Mouse (Mus musculus) monocyte, adult 5-6 weeks (primary cell): ENCODE results near the gene Saal1. TPM values are rescaled to one million over a fixed set of nuclear protein-coding genes. Genes with fewer than 3 reads are reported as not detected.
A peak's percentile ranks its signal among the peaks of the same experiment; 100 is the strongest.

Experiments
- ATAC-seq: fragments of 153-309, 156-312 bp; replicated peaks from 2 replicates; pipeline ENCODE4 v1.8.0; 2017; ENCODE audit warnings: mild to moderate bottlenecking; ENCODE audit not compliant: low TSS enrichment, insufficient number of reproducible peaks, severe bottlenecking, poor library complexity, low FRiP score
- total RNA-seq: library from RNA; stranded (forward); fragments of 200-1000, 200-491, 200-594 nt; gene quantifications from 3 replicates; pipeline ENCODE4 v1.2.3, GENCODE M21; 2017

Gene Saal1
- total RNA-seq, 1 experiment from 2014 or later: 7.8 TPM

DNA sequence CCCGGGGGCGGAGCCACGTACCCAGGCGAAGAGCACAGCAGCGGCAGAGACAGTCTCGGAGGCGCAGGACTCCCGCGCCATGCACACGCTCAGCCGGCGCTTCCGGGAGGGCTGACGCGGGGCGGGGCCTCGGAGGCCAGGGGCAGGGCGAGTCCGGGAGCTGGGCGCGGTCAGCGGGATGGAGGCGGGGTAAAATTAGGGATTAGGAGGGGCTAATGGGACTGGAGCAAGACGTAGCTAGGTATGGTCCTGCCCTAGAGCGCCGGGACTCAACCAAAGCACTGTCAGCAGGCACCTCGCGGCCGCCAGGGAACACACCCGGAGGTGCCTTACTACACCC is 70.8 kb downstream of the Saal1 start, which contains the start of gene Sergef:
Gene Sergef, minus strand, starts transcription at position 116 of the 340 bp plus-strand sequence.
- peak; percentile 87 for ATAC-seq

DNA sequence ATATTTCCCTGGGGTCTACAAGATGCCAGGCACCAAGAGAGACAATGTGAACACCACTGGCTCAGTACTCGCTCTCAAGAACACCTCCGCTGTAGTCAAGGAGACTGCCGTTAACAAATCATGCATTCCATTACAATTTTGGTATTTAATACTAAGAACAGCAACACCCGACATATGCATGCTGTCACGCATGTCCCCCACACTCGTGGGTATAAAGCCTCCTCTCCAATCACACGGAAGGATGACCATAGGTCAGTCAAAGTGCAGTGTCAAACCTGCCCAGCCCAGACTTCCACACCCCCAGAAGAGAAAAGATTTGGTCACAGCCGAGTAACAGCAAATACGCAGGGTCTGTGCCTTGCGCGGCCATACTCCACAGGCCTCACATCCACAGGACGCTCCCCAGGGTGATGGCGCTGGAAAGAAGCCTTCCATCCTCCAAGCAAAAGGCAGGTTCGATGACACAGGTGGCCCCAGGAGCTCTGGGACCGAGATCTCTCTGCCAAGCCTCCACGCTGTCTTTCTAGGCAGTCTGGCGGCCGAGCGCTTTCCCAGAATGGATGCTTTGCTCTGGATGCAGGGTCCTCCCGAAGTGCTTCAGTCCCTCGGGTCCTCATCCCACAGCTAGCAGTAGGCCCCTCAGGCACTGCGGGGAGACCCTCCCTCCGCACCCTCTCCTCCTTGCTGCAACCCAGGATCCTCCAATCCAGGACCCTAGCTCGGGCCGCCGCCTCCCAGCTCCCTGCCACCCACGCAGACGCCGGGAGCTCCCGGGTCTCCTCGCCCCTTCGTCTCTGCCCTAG is 71.4 kb downstream of the Saal1 start:
- no peak for ATAC-seq

Other genes starting within 250 kb of the Saal1 start
- 5.3 to 18.6 TPM (median 16.5 TPM) in 3 replicates for gene Sergef, start 70.9 kb downstream of the Saal1 start, total RNA-seq
- gene Tph1, start 38.1 kb downstream of the Saal1 start, total RNA-seq: not detected in 3 replicates
- gene Saa3, start 5.0 kb upstream of the Saal1 start, total RNA-seq: not detected in 3 replicates
- not detected in 3 replicates for gene Saa4, start 21.9 kb upstream of the Saal1 start, total RNA-seq
- not detected in 3 replicates for gene Saa1, start 32.3 kb upstream of the Saal1 start, total RNA-seq
- gene Saa2, start 41.1 kb upstream of the Saal1 start, total RNA-seq: not detected in 3 replicates
- gene Hps5, start 85.4 kb upstream of the Saal1 start, total RNA-seq: 70.1 to 71.8 TPM (median 71.7 TPM) in 3 replicates
- gene Gtf2h1, start 85.4 kb upstream of the Saal1 start, total RNA-seq: 66.3 to 96.5 TPM (median 95.7 TPM) in 3 replicates
- gene Ldha, start 130.8 kb upstream of the Saal1 start, total RNA-seq: 260 to 317 TPM (median 292 TPM) in 3 replicates
- gene Ldhc, start 150.5 kb upstream of the Saal1 start, total RNA-seq: 0.39 to 13.0 TPM (median 3.9 TPM) in 3 replicates
- gene Tsg101, start 209.3 kb upstream of the Saal1 start, total RNA-seq: 27.2 to 80.4 TPM (median 57.3 TPM) in 3 replicates
- 4.8 to 9.9 TPM (median 6.4 TPM) in 3 replicates for gene Uevld, start 247.8 kb upstream of the Saal1 start, total RNA-seq